Mouse (Mus musculus) midbrain, embryonic 16.5 days (tissue): ENCODE results near the gene Plcg1. TPM values are rescaled to one million over a fixed set of nuclear protein-coding genes. Genes with fewer than 3 reads are reported as not detected.
A peak's percentile ranks its signal among the peaks of the same experiment; 100 is the strongest.

Experiments used
- ATAC-seq: fragments of 200-750 bp; cut with Nextera tagmentation; 2 replicates; pipeline ENCODE4 v1.8.0; 2017; ENCODE audit warnings: moderate TSS enrichment
- H3K27ac ChIP-seq: fragments of 300-500 bp; sonication (generic); 2 replicates; pipeline ENCODE4 v1.5.1; 2014; ENCODE audit warnings: mild to moderate bottlenecking, low read length, mixed read lengths
- H3K27me3 ChIP-seq: fragments of 300-500 bp; sonication (generic); 2 replicates; pipeline ENCODE4 v1.6.1; 2014; ENCODE audit warnings: low read depth, low read length, mixed read lengths; ENCODE audit not compliant: control insufficient read depth, insufficient read depth
- H3K36me3 ChIP-seq: fragments of 300-500 bp; sonication (generic); 2 replicates; pipeline ENCODE4 v1.6.1; 2014; ENCODE audit warnings: mild to moderate bottlenecking, low read length, moderate library complexity, mixed read lengths; ENCODE audit not compliant: control insufficient read depth, insufficient read depth
- H3K4me1 ChIP-seq: fragments of 300-500 bp; sonication (generic); 2 replicates; pipeline ENCODE4 v1.6.1; 2014; ENCODE audit warnings: mild to moderate bottlenecking, low read length, mixed read lengths; ENCODE audit not compliant: control insufficient read depth, insufficient read depth
- H3K4me2 ChIP-seq: fragments of 300-500 bp; sonication (generic); 2 replicates; pipeline ENCODE4 v1.6.1; 2014; ENCODE audit warnings: mild to moderate bottlenecking, low read length, mixed read lengths
- H3K4me3 ChIP-seq: fragments of 300-500 bp; sonication (generic); 2 replicates; pipeline ENCODE4 v1.5.1; 2014; ENCODE audit warnings: low read depth, mild to moderate bottlenecking, low read length, moderate library complexity, mixed read lengths
- H3K9ac ChIP-seq: fragments of 300-500 bp; sonication (generic); 2 replicates; pipeline ENCODE4 v1.6.1; 2014; ENCODE audit warnings: low read depth, low read length, mixed read lengths
- H3K9me3 ChIP-seq: fragments of 300-500 bp; sonication (generic); replicated peaks from 2 replicates; pipeline ENCODE4 v1.6.1; 2014; ENCODE audit warnings: mild to moderate bottlenecking, low read length, mixed read lengths; ENCODE audit not compliant: control insufficient read depth, poor library complexity, severe bottlenecking
- WGBS: fragments of 180-500 bp; shearing (Covaris S2); extraction: QIAGEN DNeasy Blood & Tissue Kit; methylation state at CpG from one replicate; pipeline ENCODE4 v1.1.7; 2014; 5-methylcytosine and 5-hydroxymethylcytosine counted together
- polyA plus RNA-seq: library from polyadenylated mRNA; unstranded; fragments of >200 nt; fragmentation: Nextera tagmentation; extraction: Ambion mirVana; gene quantifications from 2 replicates; pipeline ENCODE4 v1.2.1, GENCODE M21; 2015

Plcg1 gene
- polyA plus RNA-seq, 1 experiment from 2014 or later = 52.1 TPM

GRCm38 (mm10) chr2:160732420-160732995 is 1.4 kb downstream of the Plcg1 start:
- Histone ChIP-seq H3K4me1 (peaks cover 42% of the 10 kb centered on the region), H3K4me2 (peak overlapping the region; percentile 97), H3K36me3 (peaks cover 3% of the 10 kb centered on the region), H3K27ac (no peak overlapping the region; the same call in 1 of the 2 replicates), H3K27me3 (no peaks in the 10 kb centered on the region), H3K9ac (peak overlapping the region; percentile 99), H3K4me3 (peak overlapping the region; percentile 92), H3K9me3 (no peaks in the 10 kb centered on the region)
- 45% methylated on average over 9 of the region's 9 CpGs for WGBS
- no peak for ATAC-seq

GRCm38 (mm10) chr2:160733131-160733531 is 2.0 kb downstream of the Plcg1 start:
- Histone ChIP-seq H3K36me3 (peaks cover 3% of the 10 kb centered on the region), H3K9me3 (no peaks in the 10 kb centered on the region), H3K27me3 (no peaks in the 10 kb centered on the region), H3K4me1 (peaks cover 44% of the 10 kb centered on the region), H3K4me3 (peak overlapping the region; percentile 92), H3K27ac (no peak overlapping the region), H3K4me2 (peak overlapping the region; percentile 97), H3K9ac (peak overlapping the region; percentile 99)
- WGBS = 69% methylated on average over 7 of the region's 7 CpGs
- no peak for ATAC-seq

GRCm38 (mm10) chr2:160734331-160734730 is 3.2 kb downstream of the Plcg1 start:
- no peak overlapping the region for H3K27ac ChIP-seq
- WGBS = 97% methylated on average over 3 of the region's 3 CpGs
- H3K36me3 ChIP-seq = peaks cover 3% of the 10 kb centered on the region
- H3K4me2 ChIP-seq = peak overlapping the region; percentile 97
- no peak for ATAC-seq
- no peak overlapping the region for H3K9ac ChIP-seq
- no peaks in the 10 kb centered on the region for H3K9me3 ChIP-seq
- H3K4me3 ChIP-seq = no peak overlapping the region
- no peaks in the 10 kb centered on the region for H3K27me3 ChIP-seq
- peaks cover 49% of the 10 kb centered on the region for H3K4me1 ChIP-seq

- H3K4me3 ChIP-seq = no peak overlapping the region
- no peak overlapping the region for H3K4me2 ChIP-seq
- no peak overlapping the region for H3K27ac ChIP-seq
- WGBS = 93% methylated on average over 5 of the region's 5 CpGs
- H3K27me3 ChIP-seq = no peaks in the 10 kb centered on the region
- peaks cover 58% of the 10 kb centered on the region for H3K4me1 ChIP-seq
- H3K9me3 ChIP-seq = no peaks in the 10 kb centered on the region
- peaks cover 3% of the 10 kb centered on the region for H3K36me3 ChIP-seq
- ATAC-seq = no peak
- no peak overlapping the region for H3K9ac ChIP-seq
Observed at GRCm38 (mm10) chr2:160735706-160736310, 4.7 kb downstream of the Plcg1 start.

- peaks cover 63% of the 10 kb centered on the region for H3K4me1 ChIP-seq
- H3K9ac ChIP-seq = no peak overlapping the region
- H3K36me3 ChIP-seq = peaks cover 3% of the 10 kb centered on the region
- no peak overlapping the region for H3K27ac ChIP-seq
- H3K4me3 ChIP-seq = no peak overlapping the region
- H3K9me3 ChIP-seq = no peaks in the 10 kb centered on the region
- H3K27me3 ChIP-seq = no peaks in the 10 kb centered on the region
- no peak overlapping the region for H3K4me2 ChIP-seq
- WGBS = 89% methylated on average over 3 of the region's 3 CpGs
- ATAC-seq = no peak
Observed at GRCm38 (mm10) chr2:160736466-160736865, 5.4 kb downstream of the Plcg1 start.

- H3K4me3 ChIP-seq = no peak overlapping the region
- H3K9me3 ChIP-seq = no peaks in the 10 kb centered on the region
- peaks cover 58% of the 10 kb centered on the region for H3K4me1 ChIP-seq
- 81% methylated on average over 5 of the region's 5 CpGs for WGBS
- ATAC-seq = no peak
- no peak overlapping the region for H3K4me2 ChIP-seq
- H3K27me3 ChIP-seq = no peaks in the 10 kb centered on the region
- H3K27ac ChIP-seq = no peak overlapping the region
- H3K9ac ChIP-seq = no peak overlapping the region
- peaks cover 3% of the 10 kb centered on the region for H3K36me3 ChIP-seq
Observed at GRCm38 (mm10) chr2:160738354-160738753, 7.3 kb downstream of the Plcg1 start.

- no peak overlapping the region for H3K4me3 ChIP-seq
- no peak overlapping the region for H3K4me2 ChIP-seq
- H3K27me3 ChIP-seq = no peaks in the 10 kb centered on the region
- H3K36me3 ChIP-seq = peaks cover 3% of the 10 kb centered on the region
- peak overlapping the region; percentile 0; the same call in 1 of the 2 replicates for H3K27ac ChIP-seq
- no peak for ATAC-seq
- WGBS = 39% methylated on average over 2 of the region's 2 CpGs
- peaks cover 43% of the 10 kb centered on the region for H3K4me1 ChIP-seq
- no peaks in the 10 kb centered on the region for H3K9me3 ChIP-seq
- H3K9ac ChIP-seq = no peak overlapping the region
Observed at GRCm38 (mm10) chr2:160739647-160740356, 8.7 kb downstream of the Plcg1 start.

- H3K9me3 ChIP-seq = no peaks in the 10 kb centered on the region
- H3K4me2 ChIP-seq = no peak overlapping the region
- H3K27me3 ChIP-seq = no peaks in the 10 kb centered on the region
- peak overlapping the region; percentile 4; the same call in 1 of the 2 replicates for H3K27ac ChIP-seq
- no peak overlapping the region for H3K4me3 ChIP-seq
- H3K4me1 ChIP-seq = peaks cover 35% of the 10 kb centered on the region
- peaks cover 3% of the 10 kb centered on the region for H3K36me3 ChIP-seq
- H3K9ac ChIP-seq = no peak overlapping the region
- no peak for ATAC-seq
- WGBS = 47% methylated on average over 11 of the region's 11 CpGs
Observed at GRCm38 (mm10) chr2:160740521-160741156, 9.5 kb downstream of the Plcg1 start.
